Mouse (Mus musculus) midbrain, embryonic 11.5 days (tissue): ENCODE data around the gene Prop1. TPM values are rescaled to one million over a fixed set of nuclear protein-coding genes. Genes with fewer than 3 reads are reported as not detected.

ENCODE experiments used
- ATAC-seq: fragments of 200-750 bp; cut with Nextera tagmentation; 2 replicates; pipeline ENCODE4 v1.8.0; 2017; ENCODE audit warnings: moderate TSS enrichment, moderate library complexity; ENCODE audit not compliant: low FRiP score
- DNase-seq: peaks from one replicate; pipeline ENCODE4 v3.0.0; 2015; ENCODE audit warnings: low spot score; ENCODE audit errors: missing footprints
- H3K27ac ChIP-seq: fragments of 300-500 bp; sonication (generic); 2 replicates; pipeline ENCODE4 v1.5.1; 2014; ENCODE audit warnings: low read depth, low read length
- H3K27me3 ChIP-seq: fragments of 300-500 bp; sonication (generic); 2 replicates; pipeline ENCODE4 v1.6.1; 2014; ENCODE audit warnings: mild to moderate bottlenecking, low read length, moderate library complexity, mixed read lengths; ENCODE audit not compliant: control insufficient read depth, insufficient read depth
- H3K36me3 ChIP-seq: fragments of 300-500 bp; sonication (generic); 2 replicates; pipeline ENCODE4 v1.6.1; 2014; ENCODE audit warnings: mild to moderate bottlenecking, low read length, moderate library complexity, mixed read lengths; ENCODE audit not compliant: control insufficient read depth, insufficient read depth
- H3K4me1 ChIP-seq: fragments of 300-500 bp; sonication (generic); 2 replicates; pipeline ENCODE4 v1.6.1; 2014; ENCODE audit warnings: low read length; ENCODE audit not compliant: control insufficient read depth, insufficient read depth
- H3K4me2 ChIP-seq: fragments of 300-500 bp; sonication (generic); 2 replicates; pipeline ENCODE4 v1.6.1; 2014; ENCODE audit warnings: mild to moderate bottlenecking, moderate library complexity
- H3K4me3 ChIP-seq: fragments of 300-500 bp; sonication (generic); 2 replicates; pipeline ENCODE4 v1.5.1; 2014; ENCODE audit warnings: low read depth, low read length
- H3K9ac ChIP-seq: fragments of 300-500 bp; sonication (generic); 2 replicates; pipeline ENCODE4 v1.6.1; 2014; ENCODE audit warnings: low read length
- H3K9me3 ChIP-seq: fragments of 300-500 bp; sonication (generic); 2 replicates; pipeline ENCODE4 v1.6.1; 2016; ENCODE audit warnings: low read length; ENCODE audit not compliant: control insufficient read depth
- WGBS: fragments of 180-500 bp; shearing (Covaris S2); extraction: QIAGEN DNeasy Blood & Tissue Kit; methylation state at CpG from one replicate; pipeline ENCODE4 v1.1.7; 2014; 5-methylcytosine and 5-hydroxymethylcytosine counted together
- polyA plus RNA-seq: library from polyadenylated mRNA; unstranded; fragments of >200 nt; fragmentation: Nextera tagmentation; extraction: Ambion mirVana; gene quantifications from 2 replicates; pipeline ENCODE4 v1.2.1, GENCODE M21; 2014

The Prop1 gene
- polyA plus RNA-seq, 1 experiment from 2014 or later: not detected

DNA sequence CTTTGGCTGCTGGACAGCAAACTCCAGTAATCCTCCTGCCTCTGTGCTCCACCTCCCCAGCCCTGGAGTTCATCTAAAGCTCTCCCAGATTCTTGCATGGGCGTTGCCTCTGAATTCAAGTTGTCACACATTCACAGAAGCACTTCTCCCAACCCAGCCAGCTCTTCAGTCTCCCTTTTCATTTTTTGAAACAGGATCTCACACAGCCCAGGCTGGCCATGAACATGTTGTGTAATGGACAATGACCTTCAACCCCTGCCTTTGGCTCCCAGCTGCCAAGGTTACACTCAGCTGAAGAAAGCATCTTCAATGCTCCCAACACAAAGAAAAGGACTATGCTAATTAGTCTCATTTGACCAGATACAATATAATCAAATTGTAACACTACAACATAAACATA is 40.3 kb downstream of the Prop1 start:
- no peak overlapping the region for H3K4me3 ChIP-seq
- H3K4me1 ChIP-seq: no peaks in the 10 kb centered on the region
- WGBS: 96% methylated on average over 1 of the region's 1 CpGs
- ATAC-seq (no peak), DNase-seq (no peak)
- H3K4me2 ChIP-seq: no peak overlapping the region
- no peak overlapping the region for H3K27ac ChIP-seq
- peaks cover 35% of the 10 kb centered on the region for H3K36me3 ChIP-seq
- no peaks in the 10 kb centered on the region for H3K27me3 ChIP-seq
- H3K9me3 ChIP-seq: no peaks in the 10 kb centered on the region
- H3K9ac ChIP-seq: no peak overlapping the region

GRCm38 (mm10) chr11:50908136-50908535 is 45.4 kb downstream of the Prop1 start:
- Histone ChIP-seq H3K9ac (no peak overlapping the region), H3K36me3 (peaks cover 83% of the 10 kb centered on the region), H3K27ac (no peak overlapping the region), H3K4me1 (no peaks in the 10 kb centered on the region), H3K9me3 (peaks cover 20% of the 10 kb centered on the region), H3K27me3 (no peaks in the 10 kb centered on the region), H3K4me2 (no peak overlapping the region), H3K4me3 (no peak overlapping the region)
- WGBS: 92% methylated on average over 5 of the region's 5 CpGs
- ATAC-seq (no peak), DNase-seq (no peak)

Other genes with a start within 250 kb of the Prop1 start
- gene Zfp354c, start 126.0 kb downstream of the Prop1 start, polyA plus RNA-seq: 46.7 and 48.5 TPM in 2 replicates
- gene Zfp879, start 112.2 kb downstream of the Prop1 start, polyA plus RNA-seq: 1.3 and 1.5 TPM in 2 replicates
- not detected in 2 replicates for gene Grm6, start 103.1 kb downstream of the Prop1 start, polyA plus RNA-seq
- gene Zfp454, start 66.1 kb downstream of the Prop1 start, polyA plus RNA-seq: 18.7 and 20.6 TPM in 2 replicates
- gene Zfp2, start 37.6 kb downstream of the Prop1 start, polyA plus RNA-seq: 35.5 and 39.0 TPM in 2 replicates
- gene Zfp354b, start 22.1 kb downstream of the Prop1 start, polyA plus RNA-seq: 1.5 and 1.7 TPM in 2 replicates
- not detected in 2 replicates for gene 4933414I15Rik, start 10.0 kb downstream of the Prop1 start, polyA plus RNA-seq
- gene Olfr1378, start 12.8 kb upstream of the Prop1 start, polyA plus RNA-seq: not detected in 2 replicates
- not detected in 2 replicates for gene Olfr1377, start 28.2 kb upstream of the Prop1 start, polyA plus RNA-seq
- gene Olfr51, start 49.8 kb upstream of the Prop1 start, polyA plus RNA-seq: not detected in 2 replicates
- not detected in 2 replicates for gene Olfr54, start 60.5 kb upstream of the Prop1 start, polyA plus RNA-seq
- not detected in 2 replicates for gene Olfr1375, start 94.3 kb upstream of the Prop1 start, polyA plus RNA-seq
- 10.3 and 13.4 TPM in 2 replicates for gene Zfp354a, start 105.5 kb upstream of the Prop1 start, polyA plus RNA-seq